ENCODE assay signal across 9 mouse cellular contexts in the genomic region with DNA sequence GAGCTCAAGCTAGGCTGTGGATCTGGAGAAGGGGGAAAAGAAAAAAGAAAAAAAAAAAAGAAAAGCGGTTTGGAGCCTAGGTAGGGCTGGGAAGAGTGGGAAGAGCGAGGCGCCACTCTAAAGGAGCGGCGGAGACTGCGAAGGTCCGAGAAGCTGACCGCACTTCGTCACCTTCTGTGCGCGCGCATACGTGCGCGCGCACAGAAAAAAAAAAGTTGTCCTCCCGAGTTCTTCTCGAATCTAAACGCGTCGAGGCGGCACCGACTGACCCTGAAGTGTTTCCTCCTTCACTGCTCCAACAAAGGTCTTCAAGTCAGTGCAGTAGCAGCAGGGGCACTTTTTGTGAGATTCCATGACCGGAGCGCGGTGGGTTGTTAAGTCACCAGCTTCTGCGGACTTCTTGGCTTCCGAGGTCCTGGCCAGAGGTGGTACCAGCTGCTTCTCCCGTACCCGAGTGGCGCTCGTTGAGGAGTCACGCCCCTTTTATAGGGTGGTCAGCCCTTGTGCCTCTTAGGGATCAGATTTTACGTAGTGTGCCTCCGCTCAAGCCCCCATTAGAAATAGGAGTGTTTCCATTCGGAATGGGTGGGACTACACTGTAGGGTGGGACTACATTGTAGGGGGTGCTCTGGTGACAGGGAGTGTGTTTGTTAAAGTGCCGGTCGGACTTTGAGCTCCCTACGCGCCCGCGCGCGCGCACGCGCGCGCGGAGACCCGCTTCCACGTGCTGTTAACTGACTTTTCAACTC. TPM values are rescaled to one million over a fixed set of nuclear protein-coding genes. Genes with fewer than 3 reads are reported as not detected.
A peak's percentile ranks its signal among the peaks of the same experiment; 100 is the strongest.
DNase-seq lines count a peak whose midpoint lies in the region; ATAC-seq lines count a peak whose summit lies in the region.
"Had no signal": no experiment of that assay in that cellular context is flagged by ENCODE, and none has a peak within 500 bp of the region (broad histone marks: within the 10 kb centered on the region; RNA-seq: fewer than 3 reads in every experiment).

No protein-coding gene starts in this region.

- peak overlapping the region; percentile 31 for H3K4me3 ChIP-seq in liver, embryonic 11.5 days (ENCODE audit: low read depth, low read length)
- peak overlapping the region; percentile 31 for H3K4me3 ChIP-seq in embryonic facial prominence, embryonic 10.5 days
- H3K4me3 ChIP-seq in neural tube, embryonic 12.5 days, result no peak overlapping the region

- peak overlapping the region; percentile 50 for H3K4me2 ChIP-seq in liver, embryonic 11.5 days
- peak overlapping the region; percentile 30; the same call in 1 of the 2 replicates for H3K4me2 ChIP-seq in neural tube, embryonic 12.5 days (replicated peaks)

- no peak overlapping the region for H3K9ac ChIP-seq in liver, embryonic 11.5 days (ENCODE audit: low read depth, low read length)
- H3K9ac ChIP-seq in neural tube, embryonic 12.5 days, result no peak overlapping the region

- H3K27ac ChIP-seq in liver, embryonic 11.5 days (ENCODE audit: low read depth, low read length), result no peak overlapping the region
- no peak overlapping the region for H3K27ac ChIP-seq in embryonic facial prominence, embryonic 10.5 days (replicated peaks)
- no peak overlapping the region for H3K27ac ChIP-seq in neural tube, embryonic 12.5 days

- WGBS in liver, embryonic 11.5 days, result 19% methylated on average over 52 of the region's 52 CpGs
- WGBS in embryonic facial prominence, embryonic 10.5 days, result 23% methylated on average over 52 of the region's 52 CpGs
- WGBS in neural tube, embryonic 12.5 days, result 17% methylated on average over 52 of the region's 52 CpGs

- H3K4me1 ChIP-seq in liver, embryonic 11.5 days (replicated peaks; ENCODE audit: control insufficient read depth, insufficient read depth, low read length), result no peaks in the 10 kb centered on the region
- H3K4me1 ChIP-seq in embryonic facial prominence, embryonic 10.5 days, result no peaks in the 10 kb centered on the region
- H3K4me1 ChIP-seq in neural tube, embryonic 12.5 days, result no peaks in the 10 kb centered on the region

- peaks cover 78% of the 10 kb centered on the region for H3K27me3 ChIP-seq in liver, embryonic 11.5 days (replicated peaks; ENCODE audit: control insufficient read depth, insufficient read depth, low read length)
- peaks cover 96% of the 10 kb centered on the region for H3K27me3 ChIP-seq in embryonic facial prominence, embryonic 10.5 days (replicated peaks; ENCODE audit: low read depth, poor library complexity, severe bottlenecking)
- H3K27me3 ChIP-seq in neural tube, embryonic 12.5 days (replicated peaks), result peaks cover 73% of the 10 kb centered on the region

- H3K36me3 ChIP-seq in liver, embryonic 11.5 days (ENCODE audit: control insufficient read depth, insufficient read depth, low read length), result no peaks in the 10 kb centered on the region
- H3K36me3 ChIP-seq in embryonic facial prominence, embryonic 10.5 days (replicated peaks), result no peaks in the 10 kb centered on the region
- no peaks in the 10 kb centered on the region for H3K36me3 ChIP-seq in neural tube, embryonic 12.5 days

- no peaks in the 10 kb centered on the region for H3K9me3 ChIP-seq in liver, embryonic 11.5 days (ENCODE audit: control insufficient read depth, low read length)
- H3K9me3 ChIP-seq in embryonic facial prominence, embryonic 10.5 days, result peaks cover 3% of the 10 kb centered on the region; the same call in 1 of the 2 replicates
- H3K9me3 ChIP-seq in neural tube, embryonic 12.5 days, result no peaks in the 10 kb centered on the region

- ATAC-seq in liver, embryonic 11.5 days (replicated peaks; ENCODE audit: low FRiP score), result peak; percentile 39; the same call in 1 of the 2 replicates
- no peak for ATAC-seq in neural tube, embryonic 12.5 days (ENCODE audit: low FRiP score, low read depth)

- no peak for DNase-seq in liver, embryonic 11.5 days (ENCODE audit: low spot score)
- DNase-seq in liver, result no peak
- peak; percentile 38 for DNase-seq in embryonic facial prominence, embryonic 10.5 days (ENCODE audit: low spot score)
- DNase-seq in induced T-regulatory cell, adult 2 months (ENCODE audit: low read depth), result peak; percentile 14
- DNase-seq in left cerebral cortex, adult 11 months (ENCODE audit: low spot score), result no peak
- no peak for DNase-seq in Muller cell, postnatal 12 days (ENCODE audit: inconsistent ontology term)
- DNase-seq: kidney, adult 9 months had no signal

RNA-seq across cellular contexts. Expression of a gene that starts 2.0 kb away (rescaled TPM):
- polyA plus RNA-seq in liver, embryonic 11.5 days (2014; fragmentation: Nextera tagmentation; extraction: Ambion mirVana), result not detected in 2 replicates
- not detected in 2 replicates for polyA plus RNA-seq in embryonic facial prominence, embryonic 10.5 days (2016; fragmentation: Nextera tagmentation; extraction: Ambion mirVana)
- not detected in 2 replicates for polyA plus RNA-seq in neural tube, embryonic 12.5 days (2016; fragmentation: Nextera tagmentation; extraction: Ambion mirVana)
- polyA plus RNA-seq: cortical plate, adult 2 months had no signal

Comparison
In these comparisons a context has a peak if more than half of its experiments do, and no peak if none do; other contexts are left out.
1. DNase-seq: peak in embryonic facial prominence, embryonic 10.5 days (single experiment) and induced T-regulatory cell, adult 2 months (single experiment); none in liver, embryonic 11.5 days (single experiment), liver (single experiment), left cerebral cortex, adult 11 months (single experiment) and Muller cell, postnatal 12 days (single experiment).